Comparison of ENCODE assay signal across 8 mouse cellular contexts in genomic region chr12:13026041-13026580, GRCm38 (mm10).
A peak's percentile ranks its signal among the peaks of the same experiment; 100 is the strongest.
DNase-seq lines count a peak whose midpoint lies in the region; ATAC-seq lines count a peak whose summit lies in the region.
"Had no signal": no experiment of that assay in that cellular context is flagged by ENCODE, and none has a peak within 500 bp of the region (broad histone marks: within the 10 kb centered on the region; RNA-seq: fewer than 3 reads in every experiment).

No protein-coding gene starts in this region.

- H3K27me3 ChIP-seq in heart, embryonic 15.5 days = no peaks in the 10 kb centered on the region
- no peaks in the 10 kb centered on the region; the same call in 1 of the 2 replicates for H3K27me3 ChIP-seq in neural tube, embryonic 13.5 days
- H3K27me3 ChIP-seq: liver, embryonic 15.5 days had no signal

- H3K9me3 ChIP-seq in heart, embryonic 15.5 days (replicated peaks) = no peaks in the 10 kb centered on the region
- H3K9me3 ChIP-seq in neural tube, embryonic 13.5 days = no peaks in the 10 kb centered on the region
- H3K9me3 ChIP-seq: liver, embryonic 15.5 days had no signal

- no peak overlapping the region for H3K4me3 ChIP-seq in heart, embryonic 15.5 days
- H3K4me3 ChIP-seq in neural tube, embryonic 13.5 days = no peak overlapping the region
- H3K4me3 ChIP-seq: liver, embryonic 15.5 days had no signal

- WGBS in heart, embryonic 15.5 days = 36% methylated on average over 7 of the region's 7 CpGs
- WGBS in neural tube, embryonic 13.5 days = 29% methylated on average over 7 of the region's 7 CpGs

- peak overlapping the region; percentile 24 for H3K27ac ChIP-seq in heart, embryonic 15.5 days
- 0 out of 2 replicates have a peak overlapping the region, but pooled peaks have one; percentile 20 for H3K27ac ChIP-seq in neural tube, embryonic 13.5 days (replicated peaks)
- H3K27ac ChIP-seq: liver, embryonic 15.5 days had no signal

- no peak overlapping the region for H3K9ac ChIP-seq in heart, embryonic 15.5 days
- H3K9ac ChIP-seq in neural tube, embryonic 13.5 days = no peak overlapping the region
- H3K9ac ChIP-seq: liver, embryonic 15.5 days had no signal

- peaks cover 6% of the 10 kb centered on the region for H3K4me1 ChIP-seq in heart, embryonic 15.5 days (replicated peaks)
- peaks cover 24% of the 10 kb centered on the region for H3K4me1 ChIP-seq in neural tube, embryonic 13.5 days (replicated peaks)
- H3K4me1 ChIP-seq: liver, embryonic 15.5 days had no signal

- peak; percentile 9 to 24 for DNase-seq in adrenal gland, adult 18-20 months (ENCODE audit: low spot score in 2 of 2)
- DNase-seq in embryo, embryonic 10.5 days (ENCODE audit: low spot score) = peak; percentile 30
- peak; percentile 56 to 67 for DNase-seq in kidney, postnatal 4 days
- DNase-seq in testis, postnatal 14 days (ENCODE audit: low spot score) = no peak

- H3K36me3 ChIP-seq in heart, embryonic 15.5 days = no peaks in the 10 kb centered on the region
- no peaks in the 10 kb centered on the region for H3K36me3 ChIP-seq in neural tube, embryonic 13.5 days
- H3K36me3 ChIP-seq: liver, embryonic 15.5 days had no signal

- ATAC-seq in heart, embryonic 15.5 days (replicated peaks; ENCODE audit: insufficient number of reproducible peaks, insufficient read depth, low FRiP score, low read depth) = peak; percentile 89
- peak; percentile 90 for ATAC-seq in neural tube, embryonic 13.5 days (ENCODE audit: low read depth)
- ATAC-seq in monocyte, adult 5-6 weeks (replicated peaks; ENCODE audit: insufficient number of reproducible peaks, low FRiP score, low TSS enrichment, poor library complexity, severe bottlenecking) = no peak

- no peak overlapping the region for H3K4me2 ChIP-seq in heart, embryonic 15.5 days
- H3K4me2 ChIP-seq in neural tube, embryonic 13.5 days = no peak overlapping the region
- H3K4me2 ChIP-seq: liver, embryonic 15.5 days had no signal
